Mouse (Mus musculus) thymus, adult 18-20 months (tissue): ENCODE data around the gene Cacna1e.

Experiments
- DNase-seq, 2 experiments: peaks; one replicate each; pipeline ENCODE4 v3.0.0; 2022; ENCODE audit warnings: mixed read lengths in 2 of 2

Cacna1e gene

DNA sequence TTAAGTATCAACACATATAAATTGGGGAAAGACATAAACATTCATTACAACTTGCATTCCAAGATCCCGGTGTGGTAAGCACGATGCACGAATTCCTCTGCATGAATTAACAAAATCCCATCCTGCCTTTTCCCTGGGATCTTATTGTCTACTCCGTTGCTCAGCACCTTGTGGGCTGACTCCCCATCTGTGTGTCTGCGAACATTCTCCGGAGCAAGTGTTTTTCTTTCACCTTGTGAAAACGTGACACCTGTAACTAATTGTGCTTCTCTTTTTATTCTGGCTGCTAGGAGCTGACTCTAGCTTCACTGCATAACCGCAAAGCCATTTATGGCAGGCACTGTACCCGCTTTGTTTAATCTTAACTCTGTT is 52.1 kb downstream of the Cacna1e start:
- DNase-seq: no peak

DNA sequence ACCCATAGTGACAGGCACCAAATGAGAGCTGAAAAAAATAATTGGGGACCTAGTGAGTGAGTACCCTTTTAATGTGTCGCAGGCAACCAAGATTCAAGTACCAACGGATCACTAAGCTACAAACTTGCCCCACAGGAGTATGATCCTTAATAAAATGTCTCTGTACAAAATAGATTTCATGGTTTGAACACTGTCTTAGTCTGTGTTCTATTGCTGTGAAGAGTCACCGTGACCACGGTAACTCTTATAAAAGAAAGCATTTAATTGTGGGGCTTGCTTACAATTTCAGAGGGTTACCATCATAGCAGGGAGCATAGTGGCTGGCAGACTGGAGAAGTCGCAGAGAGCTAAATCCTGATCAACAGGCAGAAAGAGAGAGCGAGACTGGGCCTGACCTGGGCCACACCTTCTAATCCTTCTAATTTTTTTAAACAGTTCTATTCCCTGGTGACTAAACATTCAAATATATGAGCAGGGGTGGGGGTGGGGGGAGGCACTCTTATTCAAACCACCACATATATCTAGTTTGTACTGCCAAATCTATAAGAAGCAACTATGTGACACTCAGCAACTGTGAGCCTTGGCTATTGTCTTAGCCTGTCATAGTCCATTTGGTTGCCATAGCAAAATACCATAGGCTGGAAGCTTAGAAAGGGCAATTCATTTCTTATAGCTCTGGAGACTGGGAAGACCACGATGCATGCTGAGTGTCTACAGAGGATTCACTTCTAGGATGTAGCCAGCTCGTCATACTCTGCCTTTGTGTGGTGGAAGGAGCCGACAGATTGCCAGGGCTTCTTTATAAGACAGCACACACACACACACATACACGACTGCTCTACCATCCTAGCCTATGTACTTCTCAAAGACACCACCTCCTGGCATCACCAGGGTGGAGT is 52.8 kb downstream of the Cacna1e start:
- no peak for DNase-seq

DNA sequence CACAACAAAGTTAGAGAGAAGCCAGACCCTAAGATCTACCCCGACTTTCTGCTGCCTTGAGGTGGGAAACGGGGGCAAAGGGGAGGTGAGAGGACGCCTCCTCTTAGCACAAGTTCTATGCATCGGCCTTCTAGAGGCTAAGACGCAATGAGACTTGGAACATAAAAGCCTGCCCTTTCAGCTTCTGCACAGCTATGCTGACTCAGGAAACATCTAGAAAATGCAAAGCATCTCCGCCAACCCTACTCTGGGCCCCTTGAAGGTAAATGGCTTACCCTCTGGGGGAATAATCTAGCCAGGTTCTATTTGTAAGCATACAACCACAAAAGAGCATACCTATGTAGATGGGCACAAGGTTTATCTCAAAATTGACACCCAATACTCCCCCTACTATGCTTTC is 54.2 kb downstream of the Cacna1e start:
- no peak for DNase-seq

DNA sequence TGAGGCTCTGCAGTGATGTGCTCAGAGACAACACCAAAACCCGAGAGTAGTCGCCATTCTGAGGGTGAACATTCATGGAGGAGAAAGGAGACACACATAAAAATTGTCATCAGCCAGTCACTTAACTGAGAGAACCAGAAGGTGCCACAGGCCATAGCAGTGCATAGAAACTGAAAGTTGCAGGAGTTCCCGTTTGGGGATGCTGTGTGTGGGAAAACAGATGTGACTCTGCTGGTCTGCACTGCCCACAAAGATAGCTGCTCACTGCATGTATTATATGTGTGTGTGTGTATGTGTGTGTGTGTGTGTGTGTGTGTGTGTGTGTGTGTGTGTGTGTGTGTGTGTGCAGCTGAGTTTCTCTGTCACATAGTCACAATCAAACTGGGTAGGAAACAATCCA is 61.2 kb downstream of the Cacna1e start:
- no peak for DNase-seq

DNA sequence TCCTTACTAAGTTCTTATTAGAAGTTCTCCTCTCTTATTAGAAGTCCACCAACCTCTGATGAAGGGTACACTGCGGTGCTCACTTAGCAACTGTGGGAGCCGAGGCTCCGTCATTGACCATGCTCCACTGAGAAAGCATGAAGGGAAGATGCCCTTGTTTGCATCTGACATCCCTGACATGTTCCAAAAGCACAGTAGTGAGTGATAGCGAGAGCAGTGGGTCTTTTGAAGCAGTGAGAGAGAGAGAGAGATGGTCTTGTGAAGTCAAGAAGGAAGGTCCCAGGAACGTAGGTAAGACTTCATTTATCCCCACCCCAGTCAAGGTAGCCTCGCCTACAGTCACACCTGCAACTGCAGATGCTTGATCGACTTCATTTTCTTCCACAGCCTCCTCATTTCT is 63.9 kb downstream of the Cacna1e start:
- DNase-seq: no peak

DNA sequence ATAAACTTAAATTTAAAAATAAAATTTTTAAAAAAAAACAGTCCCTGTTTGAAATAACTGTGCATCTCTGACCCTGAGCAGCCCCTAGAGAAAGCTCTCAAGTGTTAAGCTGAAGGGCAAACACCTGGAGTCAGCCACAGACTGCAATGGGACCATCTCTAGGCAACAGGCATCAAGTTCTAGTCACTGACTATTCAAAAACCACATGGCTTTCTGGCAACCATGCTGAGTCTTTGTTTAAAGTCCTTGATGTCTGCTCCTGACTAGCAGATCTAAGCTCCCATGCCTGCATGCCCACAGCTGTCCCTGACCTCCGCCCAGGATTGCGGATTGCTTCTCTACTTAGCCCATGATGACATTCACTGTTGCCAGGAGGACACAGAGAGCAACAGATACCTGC is 64.3 kb downstream of the Cacna1e start:
- DNase-seq: no peak

DNA sequence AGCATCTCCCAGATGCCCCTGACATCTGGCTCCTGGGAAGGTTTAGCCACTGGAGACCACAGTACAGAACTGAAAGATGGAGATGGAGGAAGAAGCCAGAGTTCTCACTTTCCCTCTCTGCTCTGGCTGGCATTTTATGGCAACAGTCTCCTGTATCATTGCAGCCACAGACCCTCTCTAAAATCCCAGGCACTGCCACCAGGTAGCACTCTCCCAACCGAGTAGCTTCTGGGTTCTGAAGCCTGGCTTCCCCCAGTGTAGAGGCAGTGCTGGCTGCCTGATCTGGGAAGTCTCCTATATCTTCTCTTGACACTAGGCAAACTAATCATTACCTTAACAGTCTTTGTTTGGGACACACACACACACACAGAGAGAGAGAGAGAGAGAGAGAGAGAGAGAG is 65.6 kb downstream of the Cacna1e start:
- DNase-seq: no peak

DNA sequence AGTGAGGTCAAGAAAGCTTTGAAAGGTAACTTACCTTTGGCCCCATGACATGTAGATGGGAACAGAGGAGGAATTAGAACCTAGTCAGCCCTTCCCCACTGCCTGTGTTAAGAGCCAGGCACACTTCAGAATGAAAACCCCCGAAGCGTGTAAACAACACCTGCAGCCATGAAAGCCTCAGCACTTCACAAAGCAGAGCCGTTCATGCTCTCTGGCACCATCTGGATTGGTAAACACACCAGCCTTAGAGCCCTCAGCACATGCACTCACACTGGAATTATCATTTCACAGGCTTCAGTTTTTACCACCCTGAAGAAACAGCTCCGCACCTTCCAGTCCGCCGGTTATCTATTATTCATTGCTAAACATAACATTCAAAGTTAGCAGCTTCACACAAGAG is 67.5 kb downstream of the Cacna1e start:
- peak in 1 of 2 experiments; percentile 20 for DNase-seq

DNA sequence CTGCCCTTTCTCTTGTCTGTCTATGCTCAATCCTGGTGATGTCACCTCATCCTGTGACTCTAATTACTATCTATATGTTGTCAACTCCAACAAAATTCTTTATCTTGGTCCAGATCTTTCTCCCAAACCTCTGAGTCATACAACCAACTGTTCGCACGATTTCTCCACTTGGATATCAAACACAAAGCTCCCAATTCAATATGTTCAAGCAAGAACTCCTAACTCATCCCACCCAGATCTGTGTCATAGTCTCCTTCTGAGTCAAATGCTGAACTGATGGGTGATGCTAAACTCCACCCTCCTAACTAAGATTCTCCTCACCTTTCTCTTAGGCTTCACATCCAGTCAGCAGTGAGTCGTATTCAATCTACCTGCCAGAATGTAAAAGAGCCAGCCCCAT is 68.0 kb downstream of the Cacna1e start:
- no peak for DNase-seq

DNA sequence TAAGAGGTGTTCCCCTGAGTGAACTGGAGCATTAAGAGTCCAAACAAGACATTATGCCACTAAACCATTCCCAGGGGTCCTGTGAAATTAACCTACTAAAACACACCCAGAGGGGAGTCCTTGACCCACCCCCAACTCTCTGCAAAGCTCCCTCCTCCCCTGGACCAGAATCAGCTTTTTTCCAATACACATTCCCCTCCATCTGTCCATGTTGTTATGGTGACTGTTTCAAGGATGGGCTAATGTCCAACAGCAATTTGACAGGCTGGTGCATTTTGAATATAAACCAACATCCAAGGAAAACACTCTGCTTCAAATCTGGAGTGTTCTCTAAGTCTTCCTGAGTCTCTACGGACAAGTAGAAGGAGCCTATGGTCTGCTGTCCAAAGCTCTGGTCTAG is 78.6 kb downstream of the Cacna1e start:
- no peak for DNase-seq

DNA sequence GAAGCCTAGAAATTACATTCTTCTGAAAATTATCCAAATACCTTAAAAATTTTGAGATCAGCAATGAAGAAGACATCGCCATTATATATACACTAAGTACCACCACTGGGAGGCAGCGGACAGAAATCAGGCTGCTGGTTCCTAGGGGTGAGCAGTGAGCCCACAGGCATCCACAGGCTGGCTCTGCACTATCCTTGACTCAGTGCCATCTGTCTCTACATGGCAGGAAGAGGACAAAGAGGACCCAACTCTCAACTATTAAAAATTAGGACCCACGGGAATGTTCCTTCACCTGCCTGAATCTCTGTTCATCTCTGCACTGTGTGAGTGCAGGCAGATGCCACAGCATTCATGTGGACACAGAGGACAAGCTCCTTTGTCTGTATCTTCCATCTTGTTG is 79.3 kb downstream of the Cacna1e start:
- DNase-seq: no peak

DNA sequence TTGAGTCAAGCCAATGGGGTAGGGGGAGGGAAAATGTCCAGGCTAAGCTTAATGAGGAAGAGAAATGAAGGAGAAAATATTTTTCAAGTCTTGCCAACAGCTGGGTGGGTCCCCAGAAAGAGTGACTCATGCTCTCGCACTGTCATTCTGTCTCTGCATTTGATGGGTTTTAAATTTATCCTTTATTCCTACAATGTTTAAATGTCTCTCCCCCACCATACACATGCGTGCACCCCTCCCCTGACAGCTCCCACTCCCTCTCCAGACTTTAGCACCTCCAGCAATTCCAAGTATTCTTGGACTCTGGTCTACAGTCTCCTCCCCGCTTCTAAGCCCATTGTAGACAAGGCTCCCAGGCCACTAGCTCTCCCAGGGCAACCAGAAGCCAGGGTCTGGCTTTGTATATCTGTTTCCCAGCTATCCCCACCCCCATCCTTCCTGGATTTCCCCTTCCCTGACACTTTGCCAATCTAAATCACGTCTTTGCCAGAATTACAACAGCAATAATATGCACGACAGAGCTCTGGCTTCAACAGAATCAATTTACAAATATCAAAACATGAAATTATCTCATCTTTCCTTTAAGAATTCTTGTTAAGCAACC is 81.9 kb downstream of the Cacna1e start:
- no peak for DNase-seq

DNA sequence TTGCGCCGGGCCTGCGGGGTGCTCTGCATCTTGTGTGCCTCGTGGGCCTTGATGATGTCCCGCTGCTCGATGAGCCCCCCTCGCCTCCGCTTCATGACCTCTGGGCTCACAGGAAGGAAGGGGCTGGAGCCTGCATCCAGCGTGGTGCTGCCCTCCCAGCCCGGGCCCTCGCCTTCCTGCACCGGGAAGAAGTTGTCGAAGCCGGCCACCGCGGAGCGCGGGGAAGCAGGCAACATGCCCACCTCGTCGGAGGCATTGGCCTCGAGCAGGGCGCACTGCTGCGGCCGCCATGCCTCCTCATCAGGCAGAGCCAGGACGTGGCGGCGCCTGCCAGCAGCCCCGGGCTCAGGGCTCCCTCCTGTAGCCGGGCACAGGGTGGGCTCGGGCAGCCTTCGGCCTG is 85.0 kb downstream of the Cacna1e start:
- DNase-seq: no peak

DNA sequence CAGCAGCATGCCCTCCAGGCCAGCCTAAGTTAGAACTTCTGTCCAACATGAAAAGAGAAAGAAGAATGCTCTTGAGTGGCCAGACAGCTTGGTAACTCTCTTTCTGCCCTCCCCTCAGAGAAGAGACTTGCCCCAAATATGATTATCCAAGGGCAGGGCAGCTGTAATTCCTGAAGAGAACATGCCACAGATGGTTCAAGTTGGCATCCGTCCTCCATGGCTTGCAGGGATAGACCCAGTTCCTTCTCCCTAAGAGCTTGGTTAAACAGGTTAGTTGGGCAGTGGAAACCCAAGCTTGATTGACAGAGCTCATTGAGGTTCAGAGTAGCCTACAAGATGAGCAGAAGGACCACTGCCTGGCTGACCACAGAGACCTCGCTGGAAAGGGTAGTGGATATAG is 85.5 kb downstream of the Cacna1e start:
- no peak for DNase-seq

DNA sequence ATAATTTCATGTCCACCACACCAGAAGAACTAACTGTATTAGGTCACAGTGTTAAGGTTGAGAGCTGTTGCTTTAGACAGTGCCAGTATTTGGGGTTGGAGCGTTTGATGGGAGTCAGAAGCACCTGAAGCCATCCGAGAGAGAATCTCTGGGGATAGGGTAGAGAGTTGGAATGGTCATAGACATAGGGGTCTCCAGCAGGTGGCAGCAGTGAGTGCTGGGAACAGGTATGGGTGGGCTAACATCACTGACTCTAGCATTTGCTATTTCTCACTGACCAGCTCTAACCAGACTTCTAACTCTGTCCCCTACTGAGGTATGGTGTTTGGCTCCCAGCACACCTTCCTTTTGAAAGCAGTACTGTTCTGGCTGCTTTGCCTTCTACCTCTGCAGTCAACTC is 87.6 kb downstream of the Cacna1e start:
- no peak for DNase-seq

DNA sequence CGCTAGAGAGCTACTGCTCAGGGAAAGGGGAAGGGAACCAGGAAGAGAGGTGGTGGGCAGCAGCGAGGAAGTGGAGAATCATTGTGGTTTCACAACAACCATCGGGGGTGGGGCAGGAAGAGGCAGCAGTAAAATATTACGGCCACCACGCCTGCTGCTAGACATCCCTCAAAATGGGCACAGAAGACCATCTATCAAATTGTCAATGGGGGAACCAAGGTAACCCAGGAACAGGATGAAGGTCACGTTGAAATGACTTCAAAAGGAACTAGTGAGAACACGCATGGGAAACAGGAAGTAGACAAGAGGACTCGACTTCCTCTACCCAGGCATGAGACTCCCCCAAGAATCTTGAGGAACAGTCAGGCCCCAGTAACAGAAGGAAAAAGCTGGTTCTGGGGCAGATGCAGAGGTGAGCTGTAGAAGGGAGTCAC is 89.8 kb downstream of the Cacna1e start:
- no peak for DNase-seq

DNA sequence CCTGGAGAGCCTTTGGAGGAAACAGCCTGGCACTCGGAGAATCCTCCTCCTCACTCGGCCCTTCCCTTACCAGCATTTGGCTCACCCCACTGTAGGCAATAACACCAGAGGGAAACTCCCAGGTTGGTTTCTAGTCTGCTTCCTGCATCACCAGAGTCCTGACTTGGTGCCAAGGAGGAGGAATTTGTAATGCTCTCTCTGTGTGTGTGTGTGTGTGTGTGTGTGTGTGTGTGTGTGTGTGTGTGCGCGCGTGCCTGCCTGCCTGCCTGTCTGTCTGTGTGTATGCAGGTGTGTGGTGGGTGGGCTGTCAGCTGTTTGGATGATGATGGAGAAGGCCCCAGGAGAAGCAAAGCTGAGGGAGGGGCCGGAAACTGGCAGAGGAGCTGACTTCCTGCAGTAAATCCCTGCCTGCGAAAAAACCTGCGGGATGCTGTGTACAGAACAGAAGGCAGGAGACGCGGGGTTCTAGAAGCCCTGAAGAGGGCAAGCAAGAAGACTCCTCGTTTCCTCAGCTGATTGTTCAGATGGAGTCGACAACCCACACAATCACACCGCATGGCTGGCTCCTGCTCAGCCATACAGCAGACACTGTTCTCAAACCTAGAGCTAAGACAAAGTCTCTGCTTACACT is 92.6 kb downstream of the Cacna1e start:
- DNase-seq: no peak

DNA sequence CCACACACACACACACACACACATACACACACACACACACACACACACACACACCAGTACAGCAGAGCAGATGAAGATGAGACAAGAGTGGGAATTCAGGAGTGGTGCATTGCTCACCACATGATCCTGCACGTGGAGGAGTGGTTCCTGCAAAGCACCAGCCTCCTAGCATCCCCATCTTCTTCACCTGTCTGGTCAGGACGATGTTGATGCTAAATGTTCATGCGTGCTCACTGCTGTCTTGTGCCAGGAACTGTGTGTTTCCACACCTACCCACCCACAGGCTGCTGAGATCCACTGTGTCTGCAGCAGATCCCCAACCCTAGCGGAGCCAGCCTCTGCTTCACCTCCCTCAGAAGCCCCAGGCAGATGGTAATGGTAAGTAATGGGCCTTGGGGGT is 95.8 kb downstream of the Cacna1e start:
- DNase-seq: no peak

DNA sequence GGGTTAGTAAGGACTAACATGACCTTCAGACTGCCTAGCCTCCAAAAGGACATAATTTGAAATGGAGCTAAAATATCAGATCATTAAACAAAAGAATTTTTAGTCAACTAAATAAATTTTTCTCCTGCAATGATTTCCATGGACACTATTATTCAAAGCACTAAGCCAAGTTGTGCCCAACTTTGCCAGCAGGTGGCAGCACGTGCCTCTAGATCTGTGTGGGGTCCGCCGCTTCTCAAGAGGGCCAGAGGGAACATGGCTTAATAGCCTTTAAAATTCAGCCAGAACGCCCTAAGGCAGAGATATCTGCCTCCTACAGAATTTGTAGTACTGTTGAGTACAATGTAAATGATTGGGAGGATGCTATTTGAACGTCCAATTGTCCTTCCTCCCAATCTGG is 96.2 kb downstream of the Cacna1e start:
- peak in 1 of 2 experiments; percentile 15 for DNase-seq

DNA sequence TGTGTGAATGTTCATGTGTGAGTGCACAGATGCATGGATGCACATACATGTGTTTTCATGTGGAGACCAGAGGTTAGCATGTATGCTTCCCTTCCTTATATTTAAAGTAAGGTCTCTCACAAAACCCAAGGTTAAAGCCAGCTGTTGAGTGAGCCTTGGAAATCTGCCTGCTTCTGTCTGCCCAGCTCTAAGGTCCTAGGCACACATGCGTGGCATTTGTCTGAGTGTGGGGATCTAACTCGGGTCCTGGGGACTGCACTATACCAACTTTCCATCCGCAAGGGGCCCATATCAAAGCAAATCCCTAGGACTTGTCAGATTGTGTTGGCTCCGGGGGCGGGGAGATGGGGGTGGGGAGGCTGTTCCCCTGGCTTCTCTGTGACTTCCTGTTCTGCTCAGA is 96.9 kb downstream of the Cacna1e start:
- DNase-seq: no peak

DNA sequence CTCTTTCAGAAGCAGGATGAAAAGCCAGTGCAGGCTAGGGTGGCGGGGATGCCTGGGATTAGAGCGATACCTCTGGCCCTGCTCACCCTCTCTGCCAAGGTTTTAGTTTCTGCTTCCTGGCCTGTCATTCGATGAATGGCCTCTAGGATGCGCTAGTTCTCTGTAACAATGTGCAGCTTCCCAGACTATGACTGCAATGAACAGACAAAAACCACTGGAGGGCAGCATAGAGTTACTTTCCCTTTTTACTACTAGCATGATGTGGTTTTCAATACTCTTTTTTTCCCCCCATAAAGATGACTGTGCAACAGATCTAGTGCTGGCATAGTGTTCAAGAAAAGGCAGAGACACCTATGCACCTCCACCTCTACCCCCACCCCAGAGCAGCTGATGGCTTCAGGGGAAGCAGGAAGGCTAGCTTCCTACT is 98.0 kb downstream of the Cacna1e start:
- DNase-seq: peak; percentile 27 to 59

DNA sequence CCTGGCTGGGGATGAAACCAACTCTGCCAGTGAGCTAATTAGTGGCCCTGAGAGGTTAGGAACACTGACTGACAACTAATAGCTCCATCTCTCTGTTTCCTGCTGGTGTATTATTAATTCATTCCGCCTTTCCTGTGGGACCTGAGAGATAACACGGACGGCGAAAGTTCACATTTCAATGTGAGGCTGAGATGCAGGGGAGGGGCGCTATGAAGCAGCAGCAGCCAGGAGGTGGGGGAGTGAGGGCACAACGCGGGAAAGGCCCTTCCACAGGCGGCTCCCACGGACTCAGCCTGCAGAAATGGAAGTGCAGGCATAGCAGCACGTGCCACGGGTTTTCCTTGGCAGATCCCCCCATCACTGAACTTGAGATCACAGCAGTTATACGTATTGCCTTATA is 99.4 kb downstream of the Cacna1e start:
- DNase-seq: no peak

DNA sequence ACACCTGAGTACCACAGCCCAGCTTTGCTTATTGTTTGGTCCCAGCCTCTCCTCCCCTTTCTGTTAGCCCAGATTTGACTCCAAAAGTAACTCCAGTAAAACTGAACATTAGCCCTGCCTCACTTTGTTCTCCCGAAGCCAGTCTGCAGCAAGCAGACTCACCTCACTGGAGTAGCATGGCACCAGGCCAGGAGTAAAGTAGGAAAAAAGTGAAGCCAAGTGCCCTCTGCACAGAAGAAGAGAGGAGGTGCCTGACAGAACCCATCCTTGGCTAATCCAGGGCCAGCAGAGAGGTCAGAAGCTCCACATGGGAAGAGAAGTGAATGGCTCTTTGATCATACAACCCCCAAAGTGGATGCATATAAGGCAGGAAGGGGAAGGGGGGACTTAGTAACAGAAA is 100.8 kb downstream of the Cacna1e start:
- DNase-seq: no peak

DNA sequence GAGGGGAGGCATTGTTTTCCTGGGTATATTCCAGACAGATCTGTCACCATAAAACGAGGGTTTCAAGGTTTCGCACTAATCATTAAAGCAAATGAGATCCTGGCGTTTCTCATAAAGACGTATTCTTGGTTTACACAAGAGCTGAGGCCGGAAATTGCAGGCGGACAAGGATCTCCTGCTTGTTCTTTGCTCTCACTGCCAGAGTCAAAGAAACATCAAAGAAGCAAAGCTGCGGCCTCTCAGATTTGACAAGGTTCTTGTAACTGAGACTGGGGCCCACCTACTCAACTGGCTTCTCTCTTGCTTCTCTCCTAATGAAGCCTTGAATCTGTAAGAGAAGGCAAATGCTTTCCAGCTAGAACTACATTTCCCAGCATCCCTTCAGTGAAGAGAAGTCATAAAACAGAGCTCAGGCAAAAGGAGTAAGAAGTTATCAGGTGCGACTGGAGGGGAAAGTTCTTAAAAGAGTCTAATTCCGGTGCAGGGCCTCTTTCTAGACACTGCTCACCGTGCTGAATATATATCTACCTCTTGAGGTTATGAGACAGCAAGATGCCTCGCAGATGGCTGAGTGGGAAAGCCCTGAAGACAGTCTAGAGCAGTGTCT is 104.3 kb downstream of the Cacna1e start:
- DNase-seq: no peak
